Mouse (Mus musculus): ENCODE measurements around the gene Epb41l2.

DNA sequence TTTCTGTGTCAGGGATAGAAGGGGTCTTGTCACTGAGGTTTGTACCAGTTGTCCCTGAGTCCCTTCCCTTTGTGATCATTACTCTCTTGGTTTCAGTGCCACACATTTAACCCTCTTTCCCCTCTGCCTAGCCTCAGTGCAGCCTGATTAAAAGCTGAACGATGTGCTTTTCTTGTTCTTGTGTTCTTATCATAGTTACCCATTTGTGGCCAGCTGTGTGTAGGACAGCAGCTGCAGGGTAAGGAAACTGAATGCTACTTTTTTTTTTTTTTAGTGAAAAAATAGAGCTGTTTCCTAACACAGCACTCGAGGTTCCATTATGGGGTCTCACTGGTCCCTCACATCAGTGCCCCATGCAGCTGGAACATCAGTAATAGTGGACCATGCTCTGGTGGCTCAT is 106.9 kb downstream of the Epb41l2 start:
- TF ChIP-seq EP300 (IDR thresholded peaks at IDR 0.05; ENCODE audit: low read depth) (no peak), CTCF (IDR thresholded peaks at IDR 0.05; ENCODE audit: low read depth) (no peak)
